Mouse (Mus musculus) naive thymus-derived CD4-positive, alpha-beta T cell, adult 5 months (primary cell): ENCODE measurements around the gene Map3k20. TPM values are rescaled to one million over a fixed set of nuclear protein-coding genes. Genes with fewer than 3 reads are reported as not detected.

Source experiments
- polyA plus RNA-seq: library from polyadenylated mRNA; unstranded; fragments of 100-300 nt; shearing (Covaris generic); gene quantifications from one replicate; pipeline ENCODE4 v1.2.1, GENCODE M21; 2017

The Map3k20 gene
- 0.09 TPM for polyA plus RNA-seq

GRCm38 (mm10) chr2:72285256-72285887 lies at the start of gene Map3k20:
Gene Map3k20 (plus strand): TSS chr2:72285637.

GRCm38 (mm10) chr2:72475797-72476485 lies 190.5 kb downstream of the Map3k20 start, which contains the start of gene Cdca7:
Gene Cdca7 (plus strand): TSS chr2:72476159.

Other genes with a start within 250 kb of the Map3k20 start
- 10.5 TPM for gene Cdca7, start 190.5 kb downstream of the Map3k20 start, polyA plus RNA-seq